Mouse (Mus musculus): Measurements from ENCODE around the gene Armc12. TPM values are rescaled to one million over a fixed set of nuclear protein-coding genes. Genes with fewer than 3 reads are reported as not detected.
A peak's percentile ranks its signal among the peaks of the same experiment; 100 is the strongest.

Gene Armc12
- polyA plus RNA-seq, 1 experiment = not detected

- 13% methylated on average over 8 of the region's 8 CpGs for WGBS
- Histone ChIP-seq H3K27ac (ENCODE audit: insufficient read depth, low read depth, low read length) (peak overlapping the region; percentile 76), H3K27me3 (ENCODE audit: control insufficient read depth, insufficient read depth, low read length) (no peaks in the 10 kb centered on the region), H3K4me3 (ENCODE audit: low read depth, low read length) (peak overlapping the region; percentile 67), H3K4me1 (ENCODE audit: control insufficient read depth, insufficient read depth, insufficient read length, low read length) (peaks cover 39% of the 10 kb centered on the region), H3K36me3 (ENCODE audit: control insufficient read depth, insufficient read depth, low read length) (no peaks in the 10 kb centered on the region)
- TF ChIP-seq CTCF (IDR thresholded peaks at IDR 0.05; ENCODE audit: extremely low read depth, insufficient read length, insufficient replicate concordance, low read depth, low read length) (no peak), POLR2A (IDR thresholded peaks at IDR 0.05; ENCODE audit: low read depth, low read length) (no peak; the same call in 1 of the 2 replicates)
These were observed 12.0 kb upstream of the Armc12 start for GRCm38 (mm10) chr17:28518615-28519071.

GRCm38 (mm10) chr17:28519827-28520226 is 10.8 kb upstream of the Armc12 start:
- TF ChIP-seq POLR2A (IDR thresholded peaks at IDR 0.05; ENCODE audit: low read depth, low read length) = no peak
- peak; percentile 54; the same call in 1 of the 2 replicates for TF ChIP-seq CTCF (IDR thresholded peaks at IDR 0.05; ENCODE audit: extremely low read depth, insufficient read length, insufficient replicate concordance, low read depth, low read length)
- H3K4me1 ChIP-seq (ENCODE audit: control insufficient read depth, insufficient read depth, insufficient read length, low read length) = peaks cover 37% of the 10 kb centered on the region
- WGBS = 79% methylated on average over 3 of the region's 3 CpGs

GRCm38 (mm10) chr17:28520561-28520960 is 10.0 kb upstream of the Armc12 start:
- 30% methylated on average over 4 of the region's 4 CpGs for WGBS
- Histone ChIP-seq H3K27me3 (ENCODE audit: control insufficient read depth, insufficient read depth, low read length) (no peaks in the 10 kb centered on the region), H3K27ac (ENCODE audit: insufficient read depth, low read depth, low read length) (peak overlapping the region; percentile 4; the same call in 1 of the 2 replicates), H3K4me1 (ENCODE audit: control insufficient read depth, insufficient read depth, insufficient read length, low read length) (peaks cover 33% of the 10 kb centered on the region), H3K4me3 (ENCODE audit: low read depth, low read length) (no peak overlapping the region), H3K36me3 (ENCODE audit: control insufficient read depth, insufficient read depth, low read length) (no peaks in the 10 kb centered on the region)
- TF ChIP-seq CTCF (IDR thresholded peaks at IDR 0.05; ENCODE audit: extremely low read depth, insufficient read length, insufficient replicate concordance, low read depth, low read length) (no peak), POLR2A (IDR thresholded peaks at IDR 0.05; ENCODE audit: low read depth, low read length) (no peak)

More at GRCm38 (mm10) chr17:28519827-28520226, 10.8 kb upstream of the Armc12 start:
- Histone ChIP-seq H3K4me3 (ENCODE audit: low read depth, low read length) (no peak overlapping the region), H3K36me3 (ENCODE audit: control insufficient read depth, insufficient read depth, low read length) (no peaks in the 10 kb centered on the region), H3K27me3 (ENCODE audit: control insufficient read depth, insufficient read depth, low read length) (no peaks in the 10 kb centered on the region), H3K27ac (ENCODE audit: insufficient read depth, low read depth, low read length) (no peak overlapping the region)

GRCm38 (mm10) chr17:28521071-28521726 is 9.4 kb upstream of the Armc12 start:
- no peak for TF ChIP-seq CTCF (IDR thresholded peaks at IDR 0.05; ENCODE audit: extremely low read depth, insufficient read length, insufficient replicate concordance, low read depth, low read length)
- no peak for TF ChIP-seq POLR2A (IDR thresholded peaks at IDR 0.05; ENCODE audit: low read depth, low read length)
- H3K4me1 ChIP-seq (ENCODE audit: control insufficient read depth, insufficient read depth, insufficient read length, low read length) = peaks cover 28% of the 10 kb centered on the region
- 30% methylated on average over 5 of the region's 5 CpGs for WGBS
- no peaks in the 10 kb centered on the region for H3K36me3 ChIP-seq (ENCODE audit: control insufficient read depth, insufficient read depth, low read length)
- no peaks in the 10 kb centered on the region for H3K27me3 ChIP-seq (ENCODE audit: control insufficient read depth, insufficient read depth, low read length)
- peak overlapping the region; percentile 19; the same call in 1 of the 2 replicates for H3K27ac ChIP-seq (ENCODE audit: insufficient read depth, low read depth, low read length)
- H3K4me3 ChIP-seq (ENCODE audit: low read depth, low read length) = no peak overlapping the region

GRCm38 (mm10) chr17:28521920-28522319 is 8.7 kb upstream of the Armc12 start:
- peak overlapping the region; percentile 69 for H3K4me3 ChIP-seq (ENCODE audit: low read depth, low read length)
- 25% methylated on average over 6 of the region's 6 CpGs for WGBS
- TF ChIP-seq POLR2A (IDR thresholded peaks at IDR 0.05; ENCODE audit: low read depth, low read length) (no peak), CTCF (IDR thresholded peaks at IDR 0.05; ENCODE audit: extremely low read depth, insufficient read length, insufficient replicate concordance, low read depth, low read length) (no peak)
- H3K4me1 ChIP-seq (ENCODE audit: control insufficient read depth, insufficient read depth, insufficient read length, low read length) = peaks cover 24% of the 10 kb centered on the region
- H3K27me3 ChIP-seq (ENCODE audit: control insufficient read depth, insufficient read depth, low read length) = no peaks in the 10 kb centered on the region
- peak overlapping the region; percentile 77 for H3K27ac ChIP-seq (ENCODE audit: insufficient read depth, low read depth, low read length)
- H3K36me3 ChIP-seq (ENCODE audit: control insufficient read depth, insufficient read depth, low read length) = no peaks in the 10 kb centered on the region

- Histone ChIP-seq H3K36me3 (ENCODE audit: control insufficient read depth, insufficient read depth, low read length) (no peaks in the 10 kb centered on the region), H3K4me1 (ENCODE audit: control insufficient read depth, insufficient read depth, insufficient read length, low read length) (peaks cover 20% of the 10 kb centered on the region), H3K27ac (ENCODE audit: insufficient read depth, low read depth, low read length) (peak overlapping the region; percentile 88), H3K27me3 (ENCODE audit: control insufficient read depth, insufficient read depth, low read length) (no peaks in the 10 kb centered on the region), H3K4me3 (ENCODE audit: low read depth, low read length) (peak overlapping the region; percentile 69)
- under 1% methylated on average over 49 of the region's 66 CpGs for WGBS
- TF ChIP-seq CTCF (IDR thresholded peaks at IDR 0.05; ENCODE audit: extremely low read depth, insufficient read length, insufficient replicate concordance, low read depth, low read length) = no peak
- peak; percentile 78 for TF ChIP-seq POLR2A (IDR thresholded peaks at IDR 0.05; ENCODE audit: low read depth, low read length)
These were observed 7.8 kb upstream of the Armc12 start for GRCm38 (mm10) chr17:28522623-28523354.

Measured in small intestine, adult 2 months (tissue).